Comparison of ENCODE assay signal across 8 mouse cellular contexts in genomic region chrX:94235190-94235555, GRCm38 (mm10). TPM values are rescaled to one million over a fixed set of nuclear protein-coding genes. Genes with fewer than 3 reads are reported as not detected.
DNase-seq lines count a peak whose midpoint lies in the region; ATAC-seq and TF ChIP-seq lines count a peak whose summit lies in the region.

No protein-coding gene starts in this region.

- peak overlapping the region; percentile 89 for H3K27ac ChIP-seq in heart, embryonic 12.5 days (ENCODE audit: poor library complexity, severe bottlenecking)
- peak overlapping the region; percentile 84 for H3K27ac ChIP-seq in forebrain, postnatal 0 days (ENCODE audit: low read depth, low read length)
- H3K27ac ChIP-seq in limb, embryonic 14.5 days (replicated peaks; ENCODE audit: low read depth, low read length): peak overlapping the region; percentile 86

- peak overlapping the region; percentile 61 for H3K4me2 ChIP-seq in heart, embryonic 12.5 days
- H3K4me2 ChIP-seq in forebrain, postnatal 0 days (ENCODE audit: low read depth): peak overlapping the region; percentile 44
- peak overlapping the region; percentile 47 for H3K4me2 ChIP-seq in limb, embryonic 14.5 days (replicated peaks; ENCODE audit: low read depth, low read length, severe bottlenecking)

- H3K4me3 ChIP-seq in heart, embryonic 12.5 days: peak overlapping the region; percentile 84
- peak overlapping the region; percentile 58 for H3K4me3 ChIP-seq in forebrain, postnatal 0 days (ENCODE audit: low read depth, low read length)
- peak overlapping the region; percentile 58 for H3K4me3 ChIP-seq in limb, embryonic 14.5 days (replicated peaks; ENCODE audit: low read length)

- no peaks in the 10 kb centered on the region for H3K36me3 ChIP-seq in heart, embryonic 12.5 days
- no peaks in the 10 kb centered on the region for H3K36me3 ChIP-seq in forebrain, postnatal 0 days (ENCODE audit: insufficient read depth)
- H3K36me3 ChIP-seq in limb, embryonic 14.5 days (ENCODE audit: control insufficient read depth, insufficient read depth, low read length): no peaks in the 10 kb centered on the region

- peak; percentile 30 for ATAC-seq in heart, embryonic 12.5 days (ENCODE audit: insufficient number of reproducible peaks, low FRiP score)
- ATAC-seq in forebrain, postnatal 0 days: no peak; the same call in 1 of the 2 replicates
- peak; percentile 7; the same call in 1 of the 2 replicates for ATAC-seq in limb, embryonic 14.5 days (ENCODE audit: low FRiP score, low read depth)

- TF ChIP-seq POLR2A in limb, embryonic 14.5 days (IDR thresholded peaks at IDR 0.05; ENCODE audit: borderline replicate concordance, extremely low read depth, insufficient read depth, insufficient read length): no peak

- peaks cover 42% of the 10 kb centered on the region for H3K27me3 ChIP-seq in heart, embryonic 12.5 days (replicated peaks)
- H3K27me3 ChIP-seq in forebrain, postnatal 0 days (ENCODE audit: insufficient read depth, low read length): no peaks in the 10 kb centered on the region; the same call in 1 of the 2 replicates
- H3K27me3 ChIP-seq in limb, embryonic 14.5 days (ENCODE audit: control insufficient read depth, insufficient read depth, low read length): peaks cover 12% of the 10 kb centered on the region; the same call in 1 of the 2 replicates

- DNase-seq in heart, adult 11 months: no peak
- DNase-seq in urinary bladder, postnatal 4 days (ENCODE audit: low spot score in 2 of 2): peak; percentile 16 to 60
- DNase-seq in urinary bladder, adult 2 months (ENCODE audit: low spot score): no peak
- DNase-seq in forebrain, postnatal 0 days: no peak
- no peak for DNase-seq in limb, embryonic 14.5 days (ENCODE audit: low spot score)
- DNase-seq in naive thymus-derived CD4-positive, alpha-beta T cell, adult 2 months (ENCODE audit: low read depth): peak; percentile 37
- no peak for DNase-seq in gastrocnemius, postnatal 14 days

- no peaks in the 10 kb centered on the region for H3K4me1 ChIP-seq in heart, embryonic 12.5 days (replicated peaks)
- no peaks in the 10 kb centered on the region for H3K4me1 ChIP-seq in forebrain, postnatal 0 days (ENCODE audit: insufficient read depth)
- H3K4me1 ChIP-seq in limb, embryonic 14.5 days (ENCODE audit: control insufficient read depth, insufficient read depth, low read length): no peaks in the 10 kb centered on the region

- WGBS in heart, embryonic 12.5 days: 3% methylated on average over 27 of the region's 35 CpGs
- WGBS in forebrain, postnatal 0 days: 24% methylated on average over 35 of the region's 35 CpGs
- WGBS in limb, embryonic 14.5 days: 17% methylated on average over 26 of the region's 35 CpGs

- no peak for TF ChIP-seq CTCF in forebrain, postnatal 0 days (IDR thresholded peaks at IDR 0.05; ENCODE audit: low read depth)

- H3K9ac ChIP-seq in heart, embryonic 12.5 days: peak overlapping the region; percentile 85
- H3K9ac ChIP-seq in forebrain, postnatal 0 days: peak overlapping the region; percentile 68
- peak overlapping the region; percentile 66 for H3K9ac ChIP-seq in limb, embryonic 14.5 days (ENCODE audit: low read depth, low read length, severe bottlenecking)

- intact Hi-C loops in gastrocnemius, postnatal 14 days (cut with DNase I; ENCODE audit: low total_unique reads): no loop called here

- no peaks in the 10 kb centered on the region for H3K9me3 ChIP-seq in heart, embryonic 12.5 days (replicated peaks)
- H3K9me3 ChIP-seq in forebrain, postnatal 0 days (ENCODE audit: low read length): no peaks in the 10 kb centered on the region
- no peaks in the 10 kb centered on the region for H3K9me3 ChIP-seq in limb, embryonic 14.5 days (ENCODE audit: control insufficient read depth, low read length)

RNA-seq across cellular contexts. Expression of gene Klhl15, which starts 0.8 kb away (rescaled TPM):
- polyA plus RNA-seq in heart, embryonic 12.5 days (2016; fragmentation: Nextera tagmentation; extraction: Ambion mirVana): 5.4 and 6.0 TPM in 2 replicates
- 3.9 and 4.5 TPM in 2 replicates for polyA plus RNA-seq in urinary bladder, adult 2 months (2012; rRNA removed)
- total RNA-seq in forebrain, postnatal 0 days (2014; rRNA removed): 14.8 and 20.5 TPM in 2 replicates
- polyA plus RNA-seq in forebrain, postnatal 0 days (2015; fragmentation: Nextera tagmentation; extraction: Ambion mirVana): 6.1 and 7.3 TPM in 2 replicates
- polyA plus RNA-seq in limb, embryonic 14.5 days (2012; rRNA removed): 4.9 and 6.2 TPM in 2 replicates
- polyA plus RNA-seq in limb, embryonic 14.5 days (2014; fragmentation: Nextera tagmentation; extraction: Ambion mirVana): 10.6 and 11.7 TPM in 2 replicates
- 1 to 10 TPM; 4.4 to 4.8 TPM for total RNA-seq in gastrocnemius, postnatal 14 days (2021)

RNA-seq across cellular contexts. Expression of gene Eif2s3x, which starts 22.5 kb away (rescaled TPM):
- 62.0 and 68.1 TPM in 2 replicates for polyA plus RNA-seq in heart, embryonic 12.5 days (2016; fragmentation: Nextera tagmentation; extraction: Ambion mirVana)
- 69.7 and 82.5 TPM in 2 replicates for polyA plus RNA-seq in urinary bladder, adult 2 months (2012; rRNA removed)
- total RNA-seq in forebrain, postnatal 0 days (2014; rRNA removed): 212 and 233 TPM in 2 replicates
- polyA plus RNA-seq in forebrain, postnatal 0 days (2015; fragmentation: Nextera tagmentation; extraction: Ambion mirVana): 68.4 and 94.9 TPM in 2 replicates
- polyA plus RNA-seq in limb, embryonic 14.5 days (2012; rRNA removed): 87.3 and 117 TPM in 2 replicates
- polyA plus RNA-seq in limb, embryonic 14.5 days (2014; fragmentation: Nextera tagmentation; extraction: Ambion mirVana): 63.5 and 110 TPM in 2 replicates
- 100 to 1,000 TPM in 1 of 2 experiments, 10 to 100 TPM in 1; 88.0 to 136 TPM for total RNA-seq in gastrocnemius, postnatal 14 days (2021)

Comparison
In these comparisons a context has a peak if more than half of its experiments do, and no peak if none do; other contexts are left out.
1. DNase-seq: peak in urinary bladder, postnatal 4 days (2 of 2) and naive thymus-derived CD4-positive, alpha-beta T cell, adult 2 months (single experiment); none in heart, adult 11 months (single experiment), urinary bladder, adult 2 months (single experiment), forebrain, postnatal 0 days (single experiment), limb, embryonic 14.5 days (single experiment) and gastrocnemius, postnatal 14 days (single experiment).
2. Peak in every context shown above with its lines, with median percentiles within 50 percentile points of each other: H3K27ac ChIP-seq, H3K4me2 ChIP-seq, H3K4me3 ChIP-seq and H3K9ac ChIP-seq.